Mouse (Mus musculus) splenic B cell, adult 2 months (primary cell): ENCODE results near the gene Krt16.
A peak's percentile ranks its signal among the peaks of the same experiment; 100 is the strongest.
"Not testable (repeated sequence)": the region's sequence is repeated elsewhere in the genome, so short reads cannot be mapped to it uniquely, and the experiment has no call there.

Experiments
- DNase-seq: peaks from one replicate; pipeline ENCODE4 v3.0.0-alpha.2; 2011; ENCODE audit warnings: low read depth, low spot score
- H3K27me3 ChIP-seq: 2 replicates; pipeline ENCODE4 v1.6.1; 2012; ENCODE audit warnings: mild to moderate bottlenecking, low read length, moderate library complexity, mixed read lengths; ENCODE audit not compliant: control insufficient read depth, poor library complexity, insufficient read depth, severe bottlenecking
- H3K36me3 ChIP-seq: 2 replicates; pipeline ENCODE4 v1.6.1; 2012; ENCODE audit warnings: mild to moderate bottlenecking, low read length, moderate library complexity, mixed read lengths; ENCODE audit not compliant: control insufficient read depth, poor library complexity, insufficient read depth, severe bottlenecking

Gene Krt16

GRCm38 (mm10) chr11:100269821-100270332 is 21.2 kb upstream of the Krt16 start, which contains the start of gene Krt42:
Gene Krt42, minus strand, starts transcription at chr11:100269871.
- no peak for DNase-seq
- no peaks in the 10 kb centered on the region for H3K27me3 ChIP-seq
- no peaks in the 10 kb centered on the region for H3K36me3 ChIP-seq

- Histone ChIP-seq H3K27me3 (no peaks in the 10 kb centered on the region), H3K36me3 (no peaks in the 10 kb centered on the region)
- no peak for DNase-seq
Observed at GRCm38 (mm10) chr11:100262058-100262980, 13.6 kb upstream of the Krt16 start.

GRCm38 (mm10) chr11:100261235-100261605 is 12.5 kb upstream of the Krt16 start:
- DNase-seq, result no peak
- Histone ChIP-seq H3K36me3 (no peaks in the 10 kb centered on the region), H3K27me3 (no peaks in the 10 kb centered on the region)

- no peaks in the 10 kb centered on the region for H3K36me3 ChIP-seq
- no peaks in the 10 kb centered on the region for H3K27me3 ChIP-seq
- no peak for DNase-seq
Observed at GRCm38 (mm10) chr11:100260514-100261234, 12.0 kb upstream of the Krt16 start, which contains the start of gene Krt17. Gene Krt17, minus strand, starts transcription at chr11:100261029.

GRCm38 (mm10) chr11:100259079-100259478 is 10.4 kb upstream of the Krt16 start:
- Histone ChIP-seq H3K27me3 (no peaks in the 10 kb centered on the region), H3K36me3 (no peaks in the 10 kb centered on the region)
- DNase-seq, result no peak

GRCm38 (mm10) chr11:100257967-100258366 is 9.3 kb upstream of the Krt16 start:
- no peak for DNase-seq
- Histone ChIP-seq H3K36me3 (no peaks in the 10 kb centered on the region), H3K27me3 (no peaks in the 10 kb centered on the region)

- no peak for DNase-seq
- H3K36me3 ChIP-seq, result no peaks in the 10 kb centered on the region
- no peaks in the 10 kb centered on the region for H3K27me3 ChIP-seq
Observed at GRCm38 (mm10) chr11:100255514-100255913, 6.8 kb upstream of the Krt16 start.

- Histone ChIP-seq H3K36me3 (no peaks in the 10 kb centered on the region), H3K27me3 (no peaks in the 10 kb centered on the region)
- no peak for DNase-seq
Observed at GRCm38 (mm10) chr11:100254360-100255090, 5.8 kb upstream of the Krt16 start.

GRCm38 (mm10) chr11:100246471-100246870 is 2.2 kb downstream of the Krt16 start:
- not testable (repeated sequence) for DNase-seq, H3K27me3 ChIP-seq, H3K36me3 ChIP-seq

- H3K27me3 ChIP-seq, H3K36me3 ChIP-seq: not testable (repeated sequence)
- DNase-seq, result peak; percentile 42
Observed at GRCm38 (mm10) chr11:100240272-100240671, 8.4 kb downstream of the Krt16 start.

GRCm38 (mm10) chr11:100221741-100222140 is 27.0 kb downstream of the Krt16 start:
- DNase-seq, result no peak
- no peaks in the 10 kb centered on the region for H3K36me3 ChIP-seq
- H3K27me3 ChIP-seq, result no peaks in the 10 kb centered on the region

- H3K36me3 ChIP-seq, result no peaks in the 10 kb centered on the region
- DNase-seq, result no peak
- H3K27me3 ChIP-seq, result no peaks in the 10 kb centered on the region
Observed at GRCm38 (mm10) chr11:100219304-100219703, 29.4 kb downstream of the Krt16 start.

GRCm38 (mm10) chr11:100208542-100208941 is 40.2 kb downstream of the Krt16 start:
- no peak for DNase-seq
- Histone ChIP-seq H3K27me3 (no peaks in the 10 kb centered on the region), H3K36me3 (no peaks in the 10 kb centered on the region)

- Histone ChIP-seq H3K27me3 (no peaks in the 10 kb centered on the region), H3K36me3 (no peaks in the 10 kb centered on the region)
- no peak for DNase-seq
Observed at GRCm38 (mm10) chr11:100207498-100207897, 41.2 kb downstream of the Krt16 start, which contains the start of gene Krt14. Gene Krt14, minus strand, starts transcription at chr11:100207548.
